Mouse (Mus musculus) kidney, adult 2 months (tissue): ENCODE measurements around the gene Zfr.

Source experiments
- CTCF ChIP-seq: fragments of 200-500 bp; conservative IDR thresholded peaks from 2 replicates; pipeline ENCODE4 v1.5.1; 2011; ENCODE audit warnings: low read depth, mild to moderate bottlenecking, control low read depth, low read length, moderate library complexity, mixed read lengths; ENCODE audit not compliant: insufficient read depth, insufficient read length
- POLR2A ChIP-seq: fragments of 200-500 bp; IDR thresholded peaks from one replicate; pipeline ENCODE4 v1.6.1; 2011; ENCODE audit warnings: low read depth, low read length, control low read depth

- no peak for TF ChIP-seq CTCF
- no peak for TF ChIP-seq POLR2A
Observed at GRCm38 (mm10) chr15:12072709-12073336, 44.8 kb upstream of the Zfr start.
